Mouse (Mus musculus): ENCODE measurements around the gene Dgcr2.

Gene Dgcr2

DNA sequence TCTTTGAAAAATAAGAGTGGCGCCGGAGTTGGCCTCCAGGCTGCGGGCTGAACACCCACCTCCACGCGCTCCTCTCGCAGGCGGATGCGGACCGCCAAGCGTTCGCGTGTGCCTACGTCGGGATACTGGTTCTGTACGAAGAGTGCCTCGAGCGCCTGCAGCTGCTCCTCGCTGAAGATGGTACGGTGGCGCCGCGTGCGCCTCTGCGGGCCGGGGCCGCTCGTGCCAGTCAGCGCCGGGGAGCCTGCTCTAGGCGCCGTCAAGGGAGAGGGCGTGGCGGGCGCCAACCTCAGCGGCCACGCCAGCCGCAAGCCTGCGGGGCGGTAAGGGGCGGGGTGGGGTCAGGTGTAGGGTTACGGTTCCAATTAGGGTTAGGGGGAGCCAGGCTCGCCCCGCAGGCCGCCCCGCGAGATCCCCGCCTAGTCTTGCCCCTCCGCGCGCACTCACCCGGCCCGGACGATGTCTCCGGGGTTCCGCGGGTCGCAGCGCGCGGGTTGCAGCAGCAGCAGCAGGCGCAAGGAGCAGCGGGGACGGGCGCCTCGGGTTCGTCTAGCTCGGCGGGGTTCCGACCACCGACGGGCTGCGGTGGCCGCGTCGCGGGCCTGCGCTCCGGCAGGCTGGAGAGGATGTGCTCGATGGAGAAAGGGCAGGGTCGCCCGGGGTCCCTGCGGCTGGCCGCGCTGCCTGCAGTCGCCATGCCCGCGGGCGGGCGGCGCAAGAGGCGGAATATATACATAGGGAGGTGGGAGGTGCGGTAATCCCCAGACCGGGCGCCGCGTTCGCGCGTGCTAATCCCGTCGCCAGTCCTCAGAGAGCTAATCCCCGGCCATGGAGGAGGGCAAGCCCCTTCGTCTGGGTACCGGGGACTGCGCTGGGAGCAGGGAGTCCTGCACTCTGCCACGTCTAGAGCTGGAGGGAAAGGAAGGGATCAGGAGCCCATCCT, 16.2 kb upstream of the Dgcr2 start, which contains the start of gene Gsc2:
Gene Gsc2, minus strand, starts transcription at position 753 of the 943 bp plus-strand sequence.
- DNase-seq (ENCODE audit: low read depth in 2 of 2, low spot score in 2 of 2) = no peak

DNA sequence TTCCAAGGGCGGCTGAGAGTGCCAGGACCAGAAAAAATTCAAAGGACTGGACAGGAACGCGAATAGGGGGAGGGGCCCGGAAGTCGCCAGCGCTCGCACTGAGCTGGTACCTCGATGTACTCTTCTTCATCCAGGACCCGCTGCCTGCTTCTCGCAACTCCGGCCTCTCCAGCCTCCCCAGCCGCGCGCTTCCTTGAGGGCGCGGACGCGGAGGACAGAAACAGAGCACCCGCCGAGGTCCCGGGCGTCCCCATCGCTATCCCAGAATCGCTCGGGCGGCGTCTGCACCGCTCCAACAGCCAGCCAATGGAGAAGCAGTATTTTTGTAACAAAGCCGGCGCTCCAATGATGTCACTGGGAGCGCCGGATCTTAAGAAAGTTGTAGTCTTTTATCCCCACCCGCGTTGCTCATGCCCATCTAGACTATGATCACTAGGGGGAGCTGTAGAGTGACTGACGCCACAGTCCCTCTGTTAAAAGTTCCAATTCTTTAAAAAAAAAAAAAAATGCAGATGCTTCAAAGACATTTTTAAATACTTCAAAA, 12.8 kb upstream of the Dgcr2 start, which contains the start of gene Ess2:
Gene Ess2, minus strand, starts transcription at position 297 of the 544 bp plus-strand sequence.
- peak; percentile 83 to 86 for DNase-seq (ENCODE audit: low read depth in 2 of 2, low spot score in 2 of 2)

DNA sequence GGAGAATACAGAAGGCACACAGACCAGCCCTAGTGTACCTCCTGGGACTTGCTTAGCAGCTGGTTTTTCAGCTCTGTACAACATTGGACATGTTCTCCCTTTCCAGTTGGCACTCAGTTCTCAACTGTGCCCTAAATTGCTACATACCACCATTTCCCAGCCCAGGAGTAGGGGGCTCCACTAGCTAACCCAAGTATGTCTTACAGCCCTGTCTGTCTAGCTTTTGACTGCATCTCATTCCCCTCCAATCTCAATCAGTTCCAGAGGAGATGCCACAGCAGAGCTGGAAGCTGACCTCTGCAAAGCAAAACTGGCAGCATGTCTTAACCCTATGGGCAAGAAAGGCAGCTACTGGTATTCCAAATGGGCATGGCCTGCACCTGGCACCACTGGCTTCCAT, 2.3 kb downstream of the Dgcr2 start:
- DNase-seq (ENCODE audit: low read depth in 2 of 2, low spot score in 2 of 2) = no peak

DNA sequence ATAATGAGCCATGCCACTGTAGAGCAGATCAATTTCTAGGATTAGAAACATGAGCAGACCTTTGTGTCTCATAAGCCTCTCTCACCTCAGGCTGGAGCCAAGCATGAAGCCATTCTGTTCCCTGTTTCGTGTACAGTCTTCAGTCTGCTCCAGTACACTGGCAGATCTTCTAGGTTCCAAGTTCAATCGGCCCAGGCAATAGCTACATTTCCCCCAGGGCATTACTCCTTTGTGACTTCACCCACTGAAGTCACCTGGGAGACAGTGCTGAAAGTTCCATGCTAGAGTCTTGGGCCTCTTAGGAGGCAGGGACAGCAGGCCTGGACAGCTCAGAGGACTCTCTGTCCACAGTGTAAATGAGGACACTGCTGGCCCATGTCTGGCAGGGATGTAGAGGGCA, 4.4 kb downstream of the Dgcr2 start, which contains the start of gene Tssk1:
Gene Tssk1, plus strand, starts transcription at position 301 of the 400 bp plus-strand sequence.
- DNase-seq (ENCODE audit: low read depth in 2 of 2, low spot score in 2 of 2) = no peak

DNA sequence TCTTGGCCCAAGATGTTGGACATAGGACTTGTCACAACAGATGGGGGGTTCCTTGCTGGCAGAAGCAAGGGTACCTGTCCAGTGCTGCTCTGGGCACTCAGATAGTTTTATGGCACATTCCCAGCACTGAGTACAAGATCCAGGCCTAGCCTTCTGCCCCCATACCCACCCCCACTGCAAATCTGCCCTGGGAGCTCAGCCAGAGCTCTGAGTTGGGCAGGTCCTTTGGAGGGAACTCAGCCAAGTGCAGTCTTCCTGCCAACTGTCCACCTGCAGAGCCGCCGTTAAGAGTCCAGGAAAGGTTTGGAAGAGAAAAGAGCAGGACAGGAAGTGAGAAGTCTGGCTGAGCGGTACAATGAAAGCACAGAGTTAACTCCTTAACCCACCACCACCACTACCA, 5.8 kb downstream of the Dgcr2 start:
- DNase-seq (ENCODE audit: low read depth in 2 of 2, low spot score in 2 of 2) = no peak

DNA sequence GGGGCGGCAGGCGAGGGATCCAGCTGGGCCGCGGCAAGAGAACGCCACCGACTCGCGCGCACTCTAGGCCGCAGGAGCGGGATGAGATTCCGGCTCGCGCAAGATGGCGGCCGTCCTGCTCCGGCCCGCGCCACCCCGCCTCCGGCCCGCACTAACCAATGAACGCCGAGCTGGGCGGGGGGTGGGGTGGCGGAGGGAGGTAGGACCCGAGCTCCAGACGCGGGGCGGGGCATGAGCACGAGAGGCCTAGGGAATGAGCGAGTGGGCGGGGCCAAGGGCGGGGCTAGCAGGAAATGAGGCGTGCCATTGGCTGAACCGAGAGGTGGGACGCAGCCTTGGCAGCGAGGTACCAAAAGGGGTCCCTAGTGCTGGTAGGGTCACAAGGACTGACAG, 6.8 kb downstream of the Dgcr2 start, which contains the start of gene Gm20518:
Gene Gm20518, minus strand, starts transcription at position 105 of the 393 bp plus-strand sequence.
- DNase-seq (ENCODE audit: low read depth in 2 of 2, low spot score in 2 of 2) = peak; percentile 96 to 98

DNA sequence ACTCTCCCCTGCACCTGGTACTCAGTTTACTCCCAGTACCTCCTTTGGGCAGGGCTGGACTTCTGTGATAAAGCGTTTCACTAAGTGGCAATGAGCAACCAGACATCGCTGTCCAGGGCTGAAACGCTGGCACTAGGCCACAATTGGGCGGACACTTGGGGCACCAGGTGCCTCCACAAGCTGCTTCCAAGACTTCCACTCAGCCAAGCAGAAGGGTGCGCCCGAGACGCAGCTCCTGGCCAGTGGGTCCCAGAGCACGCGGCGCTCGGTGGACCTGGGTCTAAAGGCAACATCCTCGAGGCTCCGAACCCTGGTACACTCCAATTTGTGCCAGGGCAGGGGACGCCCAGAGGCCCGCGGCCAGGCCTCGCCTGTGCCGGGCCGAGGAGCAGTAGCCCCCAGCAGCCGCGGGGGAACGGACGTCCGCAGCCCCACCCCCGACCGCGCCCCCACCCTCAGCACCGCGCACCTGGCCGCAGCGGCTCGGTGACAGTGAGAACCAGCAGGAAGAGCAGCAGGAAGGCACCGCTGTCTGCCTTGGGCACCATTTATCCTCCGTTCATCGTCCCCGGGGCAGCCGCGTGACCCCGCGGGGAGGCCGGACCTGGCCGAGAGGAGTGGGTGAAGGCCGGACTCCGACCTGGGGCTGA, 7.3 kb downstream of the Dgcr2 start:
- peak in 1 of 2 experiments; percentile 7 for DNase-seq (ENCODE audit: low read depth in 2 of 2, low spot score in 2 of 2)

DNA sequence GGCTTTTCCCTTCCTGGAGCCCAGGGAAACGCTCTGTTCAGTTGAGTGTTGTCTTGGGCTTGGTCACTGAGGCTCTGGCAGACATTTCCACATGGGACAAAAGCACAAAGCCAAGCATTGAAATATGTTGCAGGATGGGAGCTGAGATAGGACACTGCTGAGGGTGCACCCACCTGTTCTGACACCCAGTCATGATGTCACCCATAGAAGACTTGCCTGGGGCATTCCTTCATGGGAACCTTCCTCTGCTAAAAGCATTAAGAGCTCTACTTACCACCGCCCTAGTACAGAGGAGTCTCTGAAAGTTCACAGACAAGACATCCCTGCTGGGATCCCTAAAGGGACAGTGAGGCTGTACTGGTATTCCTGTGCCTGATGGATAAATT, 8.0 kb downstream of the Dgcr2 start:
- DNase-seq (ENCODE audit: low read depth in 2 of 2, low spot score in 2 of 2) = no peak

DNA sequence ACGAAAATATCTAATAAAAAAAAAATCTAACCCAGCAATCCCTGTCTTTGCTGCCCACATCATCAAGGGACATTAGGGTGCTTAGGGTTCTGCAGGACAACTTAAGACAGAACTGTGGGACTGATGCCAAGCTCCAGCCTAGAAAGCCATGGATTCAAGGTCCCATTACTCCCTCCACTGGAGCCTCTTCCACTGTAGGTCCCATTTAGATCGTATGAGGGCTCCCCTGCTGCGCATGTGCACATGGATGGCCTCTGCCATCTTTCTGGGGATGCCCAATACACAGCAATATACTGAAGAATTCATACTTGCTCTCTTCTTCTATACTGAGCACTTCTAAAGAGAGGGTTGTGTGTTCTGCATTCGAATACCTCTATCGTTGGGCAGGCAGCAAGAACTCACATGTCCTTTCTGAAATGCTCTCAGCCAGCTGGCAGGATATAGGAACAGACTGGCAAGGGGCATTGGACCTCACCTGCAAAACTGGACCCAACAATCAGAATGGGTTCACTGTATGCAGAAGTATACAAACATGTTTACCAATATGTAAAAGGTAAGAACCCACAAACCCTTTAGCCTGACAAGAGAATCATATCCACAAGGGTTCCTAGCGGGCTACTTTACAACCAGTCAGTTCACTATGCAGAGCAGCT, 8.5 kb downstream of the Dgcr2 start:
- DNase-seq (ENCODE audit: low read depth in 2 of 2, low spot score in 2 of 2) = no peak

DNA sequence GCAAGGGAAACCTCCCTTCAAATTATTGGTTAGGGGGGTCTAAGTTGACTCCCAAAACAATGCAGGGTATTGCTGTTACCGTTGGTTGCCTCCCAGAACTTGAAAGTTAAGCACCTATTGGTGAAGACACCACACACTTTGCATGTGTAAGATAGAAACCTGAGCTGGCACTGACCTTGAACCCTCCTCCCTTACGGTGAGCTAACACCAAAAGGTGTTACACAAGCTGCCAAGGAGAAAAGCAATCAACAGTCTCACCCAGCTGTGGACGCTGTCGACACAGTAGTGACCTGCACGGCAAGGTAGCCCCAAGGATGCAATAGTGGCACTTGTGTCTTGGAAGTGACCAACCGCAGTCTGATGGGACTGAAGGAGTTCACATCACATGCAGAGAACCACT, 14.2 kb downstream of the Dgcr2 start:
- DNase-seq (ENCODE audit: low read depth in 2 of 2, low spot score in 2 of 2) = no peak

DNA sequence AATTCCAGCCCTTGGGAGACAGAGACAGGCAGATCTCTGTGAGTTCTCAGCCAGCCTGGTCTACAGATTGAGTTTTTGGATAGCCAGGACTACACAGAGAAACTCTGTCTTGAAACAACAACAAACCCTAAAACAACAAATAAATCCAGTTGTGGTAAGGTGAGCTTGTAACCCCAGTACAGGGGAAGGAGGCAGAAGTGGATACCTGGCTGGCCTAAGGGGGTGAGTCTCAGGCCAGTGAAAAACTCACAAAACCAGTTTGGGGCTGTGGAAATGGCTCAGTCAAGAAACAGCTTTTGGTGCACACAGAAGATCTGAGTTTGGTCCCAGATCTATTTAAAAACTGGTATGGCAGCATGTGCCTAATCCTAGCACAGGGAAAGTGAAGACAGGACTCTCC, 16.2 kb downstream of the Dgcr2 start:
- DNase-seq (ENCODE audit: low read depth in 2 of 2, low spot score in 2 of 2) = no peak

DNA sequence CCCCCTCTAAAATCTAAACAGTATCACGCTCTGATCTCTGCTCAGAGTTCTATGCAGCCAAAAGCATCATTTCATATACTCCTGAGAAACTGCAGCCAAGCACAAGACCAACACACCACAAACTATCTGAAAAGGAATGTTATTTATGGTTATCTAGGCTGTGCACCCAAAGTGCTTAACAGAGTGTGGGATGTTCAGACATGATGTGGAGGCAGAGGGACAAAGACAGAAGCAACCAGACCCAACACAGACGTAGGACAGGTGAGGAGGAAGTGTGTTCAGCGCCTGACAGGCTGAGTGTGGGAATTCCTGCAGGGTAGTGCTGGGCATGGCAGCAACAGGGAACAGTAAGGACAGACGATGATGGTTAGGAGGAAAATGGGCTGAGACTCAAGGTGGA, 18.8 kb downstream of the Dgcr2 start:
- DNase-seq (ENCODE audit: low read depth in 2 of 2, low spot score in 2 of 2) = no peak

DNA sequence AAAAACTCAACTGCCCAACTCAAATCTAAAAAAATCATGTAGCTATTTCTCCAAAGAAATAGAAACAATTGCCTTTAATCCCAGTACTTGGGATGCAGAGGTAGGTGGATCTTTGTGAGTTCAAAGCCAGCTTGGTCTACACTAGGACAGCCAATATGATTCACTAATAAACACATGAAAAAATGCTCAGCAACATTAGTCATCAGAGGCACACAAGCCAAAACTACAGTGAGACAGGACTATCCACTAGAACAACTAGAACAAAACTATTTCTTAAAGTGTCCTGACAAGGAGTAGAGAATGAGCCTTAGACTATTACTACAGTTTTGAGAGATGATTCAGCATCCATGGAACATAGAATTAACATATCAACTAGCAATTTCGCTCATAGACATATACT, 22.3 kb downstream of the Dgcr2 start:
- no peak for DNase-seq (ENCODE audit: low read depth in 2 of 2, low spot score in 2 of 2)

DNA sequence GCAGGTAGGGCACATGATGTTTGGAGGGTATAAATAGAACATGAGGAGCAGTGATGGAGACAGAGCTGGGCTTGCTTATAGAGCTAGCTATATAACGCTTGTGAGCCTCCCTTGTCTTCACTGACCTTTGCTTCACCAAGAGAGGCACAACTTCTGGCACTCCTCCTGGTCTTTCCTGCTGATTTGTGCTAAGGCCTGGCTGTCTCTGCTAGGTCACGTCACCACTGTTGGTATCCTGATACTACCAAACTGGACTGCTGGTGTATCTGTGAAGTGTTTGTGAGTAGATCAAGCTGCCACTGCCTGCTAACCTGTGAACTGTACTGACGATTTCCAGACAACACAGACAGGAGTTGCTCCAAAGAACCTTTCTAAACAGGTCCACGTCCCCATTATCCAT, 23.2 kb downstream of the Dgcr2 start:
- no peak for DNase-seq (ENCODE audit: low read depth in 2 of 2, low spot score in 2 of 2)

DNA sequence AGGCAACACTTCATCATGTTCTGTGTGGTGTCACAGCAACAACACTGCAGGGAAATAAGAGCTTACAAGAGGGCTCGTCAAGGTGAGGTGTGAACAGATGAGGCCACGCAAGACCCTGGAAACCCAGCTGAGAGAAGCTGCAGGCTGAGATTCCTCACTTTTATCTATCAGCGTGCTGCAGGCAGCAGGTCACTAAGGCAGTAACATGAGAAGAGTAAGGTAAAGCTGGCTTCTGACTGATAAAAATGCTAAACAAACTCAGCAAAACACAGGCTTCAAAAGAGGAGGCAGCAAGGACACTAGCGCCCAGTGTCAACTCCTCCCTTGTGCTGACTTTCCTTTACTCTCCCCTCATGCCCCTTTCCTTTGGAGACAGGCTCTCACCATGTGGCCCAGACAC, 25.4 kb downstream of the Dgcr2 start:
- DNase-seq (ENCODE audit: low read depth in 2 of 2, low spot score in 2 of 2) = no peak

DNA sequence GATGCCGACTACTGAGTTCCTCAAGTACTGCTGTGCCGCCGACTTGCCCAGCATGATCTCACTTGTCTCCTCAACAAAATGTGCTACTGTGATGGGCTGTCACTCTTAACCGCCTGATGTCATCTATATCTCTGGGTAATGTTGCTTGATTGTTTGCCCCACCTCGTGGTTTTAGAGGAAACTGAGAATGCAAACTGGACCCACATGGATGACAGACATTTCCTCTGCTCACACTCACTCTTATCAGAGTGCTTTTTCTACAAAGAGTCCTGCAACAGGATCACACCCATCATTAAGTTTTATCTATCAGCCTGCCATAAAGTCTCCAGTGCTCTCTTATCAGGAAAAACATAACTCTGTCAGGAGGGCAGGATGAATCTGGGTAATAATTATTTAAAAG, 27.1 kb downstream of the Dgcr2 start:
- DNase-seq (ENCODE audit: low read depth in 2 of 2, low spot score in 2 of 2) = no peak

DNA sequence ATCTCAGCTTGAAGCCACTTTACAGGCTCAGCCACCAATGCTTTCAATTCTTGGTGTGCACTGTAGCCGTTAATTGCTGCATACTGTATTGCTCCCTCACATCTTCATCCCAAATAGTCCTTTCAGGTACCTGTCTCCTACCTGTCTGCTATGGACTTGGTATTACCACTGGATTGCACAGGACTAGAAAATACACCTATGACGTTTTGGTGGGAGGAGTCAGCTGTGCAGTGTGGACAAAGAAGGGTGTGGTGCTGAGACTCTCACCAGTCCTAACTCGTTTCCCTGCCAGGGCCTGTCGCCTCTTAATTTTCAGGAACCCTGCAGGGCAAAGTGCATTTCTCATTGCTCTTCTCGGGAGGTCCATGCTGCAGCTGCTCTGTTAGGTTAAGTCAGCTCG, 32.6 kb downstream of the Dgcr2 start:
- DNase-seq (ENCODE audit: low read depth in 2 of 2, low spot score in 2 of 2) = no peak

DNA sequence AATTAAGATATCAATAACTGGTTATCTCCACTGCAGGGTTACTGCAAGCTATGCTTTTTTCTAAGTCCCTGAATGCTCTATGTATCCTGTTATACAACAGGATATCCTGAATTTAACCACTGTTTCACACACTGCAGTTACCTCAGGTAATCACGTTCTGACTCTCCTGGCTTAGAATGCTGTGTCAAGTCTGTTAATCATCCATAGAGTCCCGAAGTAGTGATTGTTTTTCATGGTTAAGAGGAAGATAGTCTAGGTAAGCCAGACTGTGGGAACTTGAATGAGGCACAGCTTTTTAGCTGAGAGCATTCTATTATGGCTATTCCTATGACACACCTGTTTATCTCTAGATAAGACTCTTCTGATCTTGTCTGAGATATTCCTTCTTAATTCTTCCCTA, 33.1 kb downstream of the Dgcr2 start:
- no peak for DNase-seq (ENCODE audit: low read depth in 2 of 2, low spot score in 2 of 2)

DNA sequence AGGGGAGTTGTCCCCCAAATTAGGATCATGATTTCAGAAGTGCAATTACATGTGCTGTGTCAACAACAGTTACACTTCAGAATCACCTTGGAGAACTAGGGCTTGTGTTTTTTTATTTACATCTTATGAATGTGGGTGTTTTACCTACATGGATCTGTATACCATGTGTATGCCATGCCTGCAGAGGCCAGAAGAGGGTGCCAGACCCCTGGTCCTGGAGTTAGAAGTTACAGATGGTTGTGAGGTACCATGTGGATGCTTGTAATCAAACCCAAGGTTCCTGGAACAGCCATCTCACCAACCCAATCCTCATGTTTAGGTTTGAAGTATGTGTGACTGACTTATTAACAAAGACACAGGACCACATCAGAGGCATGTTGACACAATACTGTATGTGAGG, 39.8 kb downstream of the Dgcr2 start:
- DNase-seq (ENCODE audit: low read depth in 2 of 2, low spot score in 2 of 2) = no peak

DNA sequence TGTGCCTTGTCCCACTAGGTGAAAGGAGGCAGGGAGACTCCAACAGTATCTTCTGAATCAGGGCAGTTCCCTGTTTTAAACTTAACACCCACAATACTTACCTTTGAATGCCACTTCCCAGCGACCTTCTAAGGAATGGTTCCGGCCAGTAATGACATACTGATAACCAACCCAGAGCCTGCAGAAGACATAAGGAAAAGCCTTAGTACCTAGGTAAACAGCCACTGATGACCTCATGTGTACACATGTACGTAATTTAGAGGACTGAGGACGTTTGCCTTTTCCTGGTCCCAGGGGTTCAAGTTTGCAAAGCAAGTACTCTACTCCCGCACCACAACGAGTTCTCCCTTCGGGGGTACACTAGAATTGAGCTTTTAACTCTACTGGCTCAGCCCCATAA, 41.2 kb downstream of the Dgcr2 start:
- DNase-seq (ENCODE audit: low read depth in 2 of 2, low spot score in 2 of 2) = no peak

DNA sequence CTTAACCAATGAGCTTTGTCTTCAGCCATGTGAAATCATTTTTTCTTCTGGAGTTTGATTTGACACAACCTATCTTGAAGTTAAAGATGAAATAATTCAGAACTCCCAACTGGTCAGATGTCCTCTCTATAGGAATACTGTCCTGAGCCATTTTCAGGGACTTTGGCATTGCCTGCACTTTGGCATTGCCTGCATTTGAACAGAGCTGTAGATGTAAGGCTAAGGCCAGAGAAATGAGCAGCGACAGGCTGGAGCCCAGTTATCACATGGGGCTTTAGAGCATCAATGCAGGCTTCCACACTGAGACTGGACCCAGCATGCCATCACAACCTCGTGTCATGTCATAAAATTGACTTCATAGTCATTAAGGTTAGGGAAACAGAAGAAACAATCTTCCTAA, 45.1 kb downstream of the Dgcr2 start:
- no peak for DNase-seq (ENCODE audit: low read depth in 2 of 2, low spot score in 2 of 2)
